Mouse (Mus musculus) heart, postnatal 0 days (tissue): ENCODE data around the gene Lrrc7.

Source experiments
- CTCF ChIP-seq: IDR thresholded peaks from 2 replicates; pipeline ENCODE4 v1.5.1; 2016; ENCODE audit warnings: antibody characterized with exemption, control low read depth, low read depth
- EP300 ChIP-seq: IDR thresholded peaks from 2 replicates; pipeline ENCODE4 v1.6.1; 2016; ENCODE audit warnings: antibody characterized with exemption, low read depth

DNA sequence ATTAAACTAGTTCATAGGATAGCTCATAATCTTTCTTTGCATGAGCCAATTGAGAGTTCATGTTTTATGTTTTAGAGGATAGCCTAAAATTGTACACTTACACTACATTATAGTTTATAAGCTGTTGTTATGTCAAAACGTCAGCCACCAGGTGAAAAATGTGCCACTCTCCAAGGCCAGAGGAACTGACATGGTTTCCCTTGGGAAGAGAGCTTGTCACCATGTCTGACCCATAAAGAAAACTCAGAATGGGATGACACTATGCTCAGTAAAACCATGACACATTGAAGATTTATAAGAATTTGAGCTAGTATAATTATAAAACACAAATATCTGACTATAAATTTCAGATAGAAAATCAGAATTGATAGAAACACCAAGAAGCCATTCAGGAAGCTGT is 277.6 kb downstream of the Lrrc7 start:
- TF ChIP-seq CTCF, result no peak
- TF ChIP-seq EP300, result no peak
